Mouse (Mus musculus) thymus, postnatal 14 days (tissue): ENCODE measurements around the gene Gm29866.
"Not testable (repeated sequence)": the region's sequence is repeated elsewhere in the genome, so short reads cannot be mapped to it uniquely, and the experiment has no call there.

ENCODE experiments used
- DNase-seq: peaks from one replicate; pipeline ENCODE4 v3.0.0; 2021

Gene Gm29866

GRCm38 (mm10) chrY:20993557-20993956 is at the start of gene Gm29866:
Gm29866 (minus strand) TSS chrY:20993657.
- DNase-seq, result not testable (repeated sequence)
